Mouse (Mus musculus) myocyte (in vitro differentiated cells): ENCODE results near the gene Slc30a7. TPM values are rescaled to one million over a fixed set of nuclear protein-coding genes. Genes with fewer than 3 reads are reported as not detected.

Experiments
- H3K27me3 ChIP-seq: one replicate; pipeline ENCODE4 v1.6.1; 2011; ENCODE audit not compliant: control insufficient read depth, insufficient read depth, insufficient read length
- H3K36me3 ChIP-seq: one replicate; pipeline ENCODE4 v1.6.1; 2011; ENCODE audit not compliant: control insufficient read depth, insufficient read depth
- H3K4me2 ChIP-seq: one replicate; pipeline ENCODE4 v1.6.1; 2011; ENCODE audit warnings: low read depth, control low read depth
- H3K4me3 ChIP-seq: one replicate; pipeline ENCODE4 v1.5.1; 2011; ENCODE audit warnings: mild to moderate bottlenecking, control low read depth, moderate library complexity
- H3K79me2 ChIP-seq: one replicate; pipeline ENCODE4 v1.6.1; 2011; ENCODE audit not compliant: control insufficient read depth, insufficient read depth
- H3ac ChIP-seq: one replicate; pipeline ENCODE4 v1.6.1; 2011; ENCODE audit not compliant: control insufficient read depth, insufficient read length
- CEBPB ChIP-seq: IDR thresholded peaks from 2 replicates; pipeline ENCODE4 v1.6.1; 2011; ENCODE audit warnings: mild to moderate bottlenecking, moderate library complexity; ENCODE audit not compliant: poor library complexity, insufficient read depth, severe bottlenecking
- E2F4 ChIP-seq: IDR thresholded peaks from one replicate; pipeline ENCODE4 v1.6.1; 2011; ENCODE audit warnings: mild to moderate bottlenecking, control low read depth, moderate library complexity; ENCODE audit not compliant: insufficient read depth
- MAX ChIP-seq: IDR thresholded peaks from one replicate; pipeline ENCODE4 v1.6.1; 2011; ENCODE audit warnings: low read depth, mild to moderate bottlenecking, control low read depth
- MYOD1 ChIP-seq, 3 experiments: IDR thresholded peaks; one replicate each; pipeline ENCODE4 v1.6.1; 2011; ENCODE audit warnings: control low read depth in 2 of 3, low read depth in 2 of 3, mild to moderate bottlenecking in 2 of 3, moderate library complexity in 1 of 3; ENCODE audit not compliant: insufficient read length in 2 of 3, control insufficient read depth in 1 of 3
- MYOG ChIP-seq, 3 experiments: IDR thresholded peaks; one replicate each; pipeline ENCODE4 v1.6.1; 2011; ENCODE audit warnings: control low read depth in 2 of 3, low read depth in 2 of 3, mild to moderate bottlenecking in 2 of 3; ENCODE audit not compliant: insufficient read length in 2 of 3, control insufficient read depth in 1 of 3, insufficient read depth in 1 of 3
- POLR2A ChIP-seq: IDR thresholded peaks from one replicate; pipeline ENCODE4 v1.6.1; 2011; ENCODE audit warnings: low read depth, mild to moderate bottlenecking, control low read depth, moderate library complexity; ENCODE audit not compliant: insufficient read length
- POLR2AphosphoS2 ChIP-seq: IDR thresholded peaks from one replicate; pipeline ENCODE4 v1.6.1; 2011; ENCODE audit warnings: low read depth, control low read depth; ENCODE audit not compliant: insufficient read length
- REST ChIP-seq: IDR thresholded peaks from one replicate; pipeline ENCODE4 v1.6.1; 2011; ENCODE audit warnings: mild to moderate bottlenecking, control low read depth, moderate library complexity; ENCODE audit not compliant: insufficient read depth, insufficient read length
- SRF ChIP-seq: IDR thresholded peaks from one replicate; pipeline ENCODE4 v1.6.1; 2011; ENCODE audit warnings: low read depth; ENCODE audit not compliant: control insufficient read depth, insufficient read length
- TCF12 ChIP-seq: IDR thresholded peaks from one replicate; pipeline ENCODE4 v1.6.1; 2011; ENCODE audit warnings: mild to moderate bottlenecking, control low read depth; ENCODE audit not compliant: poor library complexity, insufficient read depth, severe bottlenecking
- TCF3 ChIP-seq: IDR thresholded peaks from one replicate; pipeline ENCODE4 v1.6.1; 2011; ENCODE audit warnings: low read depth, control low read depth; ENCODE audit not compliant: insufficient read length
- USF1 ChIP-seq: IDR thresholded peaks from one replicate; pipeline ENCODE4 v1.6.1; 2011; ENCODE audit warnings: low read depth, mild to moderate bottlenecking, control low read depth, moderate library complexity
- polyA plus RNA-seq: library from polyadenylated mRNA; unstranded; fragments of >200 nt; fragmentation: generic; extraction: Trizol; gene quantifications from one replicate; pipeline ENCODE4 v1.2.1, GENCODE M21; 2012; ENCODE audit warnings: missing spikeins

Slc30a7 gene
- polyA plus RNA-seq, 1 experiment = 3.9 TPM

GRCm38 (mm10) chr3:115992588-115992987 is 14.6 kb downstream of the Slc30a7 start:
- no peak overlapping the region for H3K4me2 ChIP-seq
- peaks cover 9% of the 10 kb centered on the region for H3K79me2 ChIP-seq
- H3K36me3 ChIP-seq = peaks cover 9% of the 10 kb centered on the region
- H3K27me3 ChIP-seq = no peaks in the 10 kb centered on the region
- H3ac ChIP-seq = no peak overlapping the region
- no peak overlapping the region for H3K4me3 ChIP-seq
- no peak for TF ChIP-seq REST
- no peak for TF ChIP-seq MAX
- no peak for TF ChIP-seq E2F4
- TF ChIP-seq CEBPB = no peak
- TF ChIP-seq POLR2AphosphoS2 = no peak
- TF ChIP-seq MYOG (IDR thresholded peaks at IDR 0.05; ENCODE audit: control insufficient read depth in 1 of 3, insufficient read depth in 1 of 3, insufficient read length in 2 of 3, low read depth in 2 of 3) = no peak
- TF ChIP-seq USF1 = no peak
- TF ChIP-seq TCF12 = no peak
- no peak for TF ChIP-seq MYOD1 (IDR thresholded peaks at IDR 0.05; ENCODE audit: control insufficient read depth in 1 of 3, insufficient read length in 2 of 3, low read depth in 2 of 3)
- no peak for TF ChIP-seq POLR2A
- TF ChIP-seq SRF = no peak
- TF ChIP-seq TCF3 = no peak

- no peak overlapping the region for H3ac ChIP-seq
- H3K4me2 ChIP-seq = no peak overlapping the region
- no peaks in the 10 kb centered on the region for H3K27me3 ChIP-seq
- H3K36me3 ChIP-seq = peaks cover 9% of the 10 kb centered on the region
- H3K79me2 ChIP-seq = peaks cover 7% of the 10 kb centered on the region
- H3K4me3 ChIP-seq = no peak overlapping the region
- TF ChIP-seq TCF3 = no peak
- TF ChIP-seq SRF = no peak
Observed at GRCm38 (mm10) chr3:115992103-115992502, 15.1 kb downstream of the Slc30a7 start.

DNA sequence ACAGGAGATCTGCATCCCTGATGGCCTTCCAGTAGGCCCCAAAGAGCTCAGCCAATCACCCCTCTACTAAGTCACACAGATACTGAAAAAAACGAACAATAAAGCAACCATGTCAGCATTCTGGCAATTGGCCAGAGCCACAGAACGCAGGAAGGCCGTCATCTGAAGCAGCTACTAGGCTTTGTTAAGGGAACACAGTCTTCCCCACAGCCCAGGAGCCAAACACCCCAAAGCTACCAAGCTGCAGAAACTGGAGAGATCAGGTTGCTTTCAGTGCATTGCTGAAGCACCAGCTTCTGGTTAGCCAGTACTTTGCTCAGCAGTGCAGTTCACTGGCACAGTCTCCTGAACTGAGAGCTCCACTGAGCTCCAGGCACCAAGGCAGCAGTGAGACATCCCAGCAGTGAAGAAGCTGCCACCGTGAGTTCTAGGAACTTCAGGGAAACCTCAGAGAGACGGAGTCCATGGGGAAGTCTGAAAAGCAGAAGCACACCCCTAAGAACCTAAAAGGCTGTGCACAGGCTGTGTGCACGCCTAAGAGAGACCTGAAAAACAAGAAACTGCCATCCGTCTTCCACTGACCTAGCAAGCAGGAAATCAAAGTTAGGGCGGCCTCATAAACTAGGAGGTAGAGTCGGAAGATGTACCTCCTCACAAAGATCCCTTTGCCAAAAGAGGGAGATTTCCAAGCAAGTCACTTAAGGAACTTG is 21.9 kb downstream of the Slc30a7 start:
- H3K79me2 ChIP-seq = no peaks in the 10 kb centered on the region
- no peaks in the 10 kb centered on the region for H3K27me3 ChIP-seq
- H3K4me3 ChIP-seq = no peak overlapping the region
- H3ac ChIP-seq = no peak overlapping the region
- TF ChIP-seq POLR2AphosphoS2 = no peak
- no peak for TF ChIP-seq MYOG (IDR thresholded peaks at IDR 0.05; ENCODE audit: control insufficient read depth in 1 of 3, insufficient read depth in 1 of 3, insufficient read length in 2 of 3, low read depth in 2 of 3)
- TF ChIP-seq USF1 = no peak
- no peak for TF ChIP-seq E2F4
- TF ChIP-seq REST = no peak
- no peak for TF ChIP-seq TCF3
- TF ChIP-seq MAX = no peak
- no peak for TF ChIP-seq TCF12
- TF ChIP-seq SRF = no peak
- no peak for TF ChIP-seq MYOD1 (IDR thresholded peaks at IDR 0.05; ENCODE audit: control insufficient read depth in 1 of 3, insufficient read length in 2 of 3, low read depth in 2 of 3)
- no peak for TF ChIP-seq POLR2A
- TF ChIP-seq CEBPB = no peak
- H3K4me2 ChIP-seq = no peak overlapping the region
- peaks cover 17% of the 10 kb centered on the region for H3K36me3 ChIP-seq

- Histone ChIP-seq H3K27me3 (no peaks in the 10 kb centered on the region), H3K79me2 (no peaks in the 10 kb centered on the region), H3K4me3 (no peak overlapping the region), H3ac (no peak overlapping the region), H3K4me2 (no peak overlapping the region), H3K36me3 (peaks cover 17% of the 10 kb centered on the region)
- TF ChIP-seq USF1 (no peak), REST (no peak), MAX (no peak), TCF12 (no peak), MYOD1 (IDR thresholded peaks at IDR 0.05; ENCODE audit: control insufficient read depth in 1 of 3, insufficient read length in 2 of 3, low read depth in 2 of 3) (no peak), POLR2AphosphoS2 (no peak), E2F4 (no peak), TCF3 (no peak), POLR2A (no peak), SRF (no peak), CEBPB (no peak), MYOG (IDR thresholded peaks at IDR 0.05; ENCODE audit: control insufficient read depth in 1 of 3, insufficient read depth in 1 of 3, insufficient read length in 2 of 3, low read depth in 2 of 3) (no peak)
Observed at GRCm38 (mm10) chr3:115984653-115985052, 22.6 kb downstream of the Slc30a7 start.

- no peak overlapping the region for H3ac ChIP-seq
- H3K27me3 ChIP-seq = no peaks in the 10 kb centered on the region
- H3K36me3 ChIP-seq = peaks cover 12% of the 10 kb centered on the region
- H3K4me2 ChIP-seq = no peak overlapping the region
- no peak overlapping the region for H3K4me3 ChIP-seq
- H3K79me2 ChIP-seq = no peaks in the 10 kb centered on the region
- TF ChIP-seq TCF3 (no peak), E2F4 (no peak), REST (no peak), POLR2A (no peak), MAX (no peak), MYOD1 (IDR thresholded peaks at IDR 0.05; ENCODE audit: control insufficient read depth in 1 of 3, insufficient read length in 2 of 3, low read depth in 2 of 3) (no peak)
Observed at GRCm38 (mm10) chr3:115983217-115983616, 24.0 kb downstream of the Slc30a7 start.
